Mouse (Mus musculus) G1E (cell line): ENCODE data around the gene Fam196a. TPM values are rescaled to one million over a fixed set of nuclear protein-coding genes. Genes with fewer than 3 reads are reported as not detected.

Experiments used
- ATAC-seq: 2 replicates; pipeline ENCODE4 v1.8.0; 2016; ENCODE audit warnings: mild to moderate bottlenecking; ENCODE audit not compliant: insufficient number of reproducible peaks, poor library complexity, low FRiP score, severe bottlenecking; ENCODE audit errors: extremely low read depth
- DNase-seq: peaks from one replicate; pipeline ENCODE4 v3.0.0; 2012; ENCODE audit warnings: low spot score
- H3K27me3 ChIP-seq: 2 replicates; pipeline ENCODE4 v1.6.1; 2012; ENCODE audit warnings: mild to moderate bottlenecking, low read length, inconsistent platforms; ENCODE audit not compliant: insufficient read depth
- H3K36me3 ChIP-seq: replicated peaks from 2 replicates; pipeline ENCODE3; 2012; ENCODE audit warnings: mild to moderate bottlenecking, inconsistent platforms
- H3K4me1 ChIP-seq: 2 replicates; pipeline ENCODE4 v1.6.1; 2012; ENCODE audit warnings: low read depth, low read length, inconsistent platforms, mixed read lengths; ENCODE audit not compliant: insufficient read depth
- H3K4me3 ChIP-seq: 2 replicates; pipeline ENCODE4 v1.5.1; 2012; ENCODE audit warnings: low read depth, mild to moderate bottlenecking, inconsistent platforms, low read length, moderate library complexity, mixed read lengths
- H3K9me3 ChIP-seq: replicated peaks from 2 replicates; pipeline ENCODE4 v1.6.1; 2012; ENCODE audit warnings: inconsistent platforms
- CTCF ChIP-seq: IDR thresholded peaks from 2 replicates; pipeline ENCODE4 v1.5.1; 2012; ENCODE audit warnings: low read depth, low read length, inconsistent platforms, mixed read lengths
- GATA1 ChIP-seq: IDR thresholded peaks from 2 replicates; pipeline ENCODE4 v1.6.1; 2012; ENCODE audit warnings: borderline replicate concordance, low read length, inconsistent platforms, mixed read lengths
- GATA2 ChIP-seq: IDR thresholded peaks from 2 replicates; pipeline ENCODE4 v1.6.1; 2012; ENCODE audit warnings: low read depth, low read length, inconsistent platforms, borderline replicate concordance
- POLR2AphosphoS5 ChIP-seq: IDR thresholded peaks from 2 replicates; pipeline ENCODE4 v1.6.1; 2012; ENCODE audit warnings: low read depth, low read length, inconsistent platforms; ENCODE audit not compliant: insufficient replicate concordance
- TAL1 ChIP-seq: conservative IDR thresholded peaks from 2 replicates; pipeline ENCODE4 v1.6.1; 2012; ENCODE audit warnings: low read depth, low read length, inconsistent platforms, mixed read lengths
- polyA plus RNA-seq: library from polyadenylated mRNA; stranded (reverse); fragments of >175 nt; gene quantifications from 2 replicates; pipeline ENCODE4 v1.2.3, GENCODE M21; 2012
- total RNA-seq, 2 experiments: library from RNA; stranded (forward) in 1 of 2; stranded (reverse) in 1 of 2; fragments of 200-1000 nt in 1 of 2; fragments of >200 nt in 1 of 2; fragmentation: Nextera tagmentation in 1 of 2; gene quantifications; 2 replicates each; pipeline ENCODE4 v1.2.3; 2014 to 2017

Fam196a gene
- total and polyA plus RNA-seq, 3 experiments: 0.22 TPM; not detected in 2

DNA sequence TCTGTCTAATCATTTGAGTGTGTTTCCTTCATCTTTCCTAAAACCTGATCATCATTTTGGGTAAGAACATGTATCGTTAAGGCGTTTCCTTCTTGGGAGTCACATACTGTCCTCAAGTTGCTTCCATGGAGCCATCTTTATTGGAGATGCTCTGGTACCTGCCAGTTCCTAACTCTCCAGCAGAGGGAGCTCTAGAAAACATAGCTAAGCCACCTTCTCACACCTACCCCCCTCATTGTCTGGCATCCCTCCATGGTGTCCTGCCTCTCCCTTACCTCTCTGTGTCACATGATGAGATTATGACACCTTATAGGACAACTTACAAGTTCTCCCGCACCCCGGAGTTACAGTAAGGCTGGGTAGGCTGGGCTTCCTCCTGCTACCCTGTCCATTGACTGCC lies 45.3 kb downstream of the Fam196a start:
- TF ChIP-seq TAL1: no peak
- no peak for TF ChIP-seq CTCF
- no peak for TF ChIP-seq GATA2
- ATAC-seq (no peak), DNase-seq (no peak)
- H3K4me3 ChIP-seq: no peak overlapping the region
- peaks cover 62% of the 10 kb centered on the region for H3K9me3 ChIP-seq
- no peaks in the 10 kb centered on the region for H3K36me3 ChIP-seq
- H3K4me1 ChIP-seq: no peaks in the 10 kb centered on the region
- H3K27me3 ChIP-seq: no peaks in the 10 kb centered on the region

DNA sequence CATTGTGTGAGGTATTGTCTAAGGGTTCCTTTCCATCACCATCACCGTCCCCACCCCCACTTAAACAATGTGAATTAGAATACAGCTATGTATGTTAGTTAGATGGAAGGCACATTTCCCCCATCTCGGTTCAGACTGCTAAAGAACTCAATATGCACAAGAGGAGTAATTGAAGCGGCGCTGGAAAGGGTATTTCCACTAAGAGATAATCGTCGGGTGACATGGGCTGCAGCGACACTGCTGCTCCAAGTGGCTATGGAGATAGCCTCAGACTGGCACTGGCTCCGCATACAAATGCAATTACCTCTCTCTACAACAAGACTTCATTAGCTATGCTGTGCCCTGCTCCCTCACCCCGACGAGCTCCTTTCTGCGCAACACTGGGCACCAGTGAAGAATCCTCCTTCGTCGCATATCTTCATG lies 45.8 kb downstream of the Fam196a start:
- peaks cover 64% of the 10 kb centered on the region for H3K9me3 ChIP-seq
- ATAC-seq (no peak), DNase-seq (no peak)
- no peaks in the 10 kb centered on the region for H3K36me3 ChIP-seq
- H3K4me1 ChIP-seq: no peaks in the 10 kb centered on the region
- no peaks in the 10 kb centered on the region for H3K27me3 ChIP-seq
- H3K4me3 ChIP-seq: no peak overlapping the region
- TF ChIP-seq POLR2AphosphoS5 (no peak), TAL1 (no peak), GATA2 (no peak), GATA1 (no peak), CTCF (no peak)

- no peak for DNase-seq
- H3K36me3 ChIP-seq: no peaks in the 10 kb centered on the region
- H3K4me1 ChIP-seq: no peaks in the 10 kb centered on the region
- TF ChIP-seq POLR2AphosphoS5 (no peak), CTCF (no peak), GATA1 (no peak), GATA2 (no peak), TAL1 (no peak)
- H3K4me3 ChIP-seq: no peak overlapping the region
- no peak for ATAC-seq
- no peaks in the 10 kb centered on the region for H3K27me3 ChIP-seq
- H3K9me3 ChIP-seq: peaks cover 68% of the 10 kb centered on the region
These were observed 54.7 kb downstream of the Fam196a start for GRCm38 (mm10) chr7:134883516-134883915.

GRCm38 (mm10) chr7:134880431-134880830 lies 57.8 kb downstream of the Fam196a start:
- Histone ChIP-seq H3K4me1 (no peaks in the 10 kb centered on the region), H3K9me3 (peaks cover 67% of the 10 kb centered on the region), H3K27me3 (no peaks in the 10 kb centered on the region), H3K36me3 (no peaks in the 10 kb centered on the region), H3K4me3 (no peak overlapping the region)
- DNase-seq (no peak), ATAC-seq (no peak)
- no peak for TF ChIP-seq POLR2AphosphoS5
- TF ChIP-seq CTCF: no peak
- TF ChIP-seq TAL1: no peak
- no peak for TF ChIP-seq GATA1
- TF ChIP-seq GATA2: no peak

- Histone ChIP-seq H3K9me3 (peaks cover 68% of the 10 kb centered on the region), H3K4me1 (no peaks in the 10 kb centered on the region), H3K27me3 (no peaks in the 10 kb centered on the region), H3K4me3 (no peak overlapping the region), H3K36me3 (no peaks in the 10 kb centered on the region)
- TF ChIP-seq GATA2 (no peak), CTCF (no peak), POLR2AphosphoS5 (no peak), GATA1 (no peak), TAL1 (no peak)
- no peak for ATAC-seq
- DNase-seq: no peak
These were observed 59.2 kb downstream of the Fam196a start for GRCm38 (mm10) chr7:134878985-134879384.

- ATAC-seq: no peak
- Histone ChIP-seq H3K9me3 (peaks cover 62% of the 10 kb centered on the region), H3K27me3 (no peaks in the 10 kb centered on the region), H3K4me3 (no peak overlapping the region), H3K36me3 (no peaks in the 10 kb centered on the region), H3K4me1 (no peaks in the 10 kb centered on the region)
- no peak for DNase-seq
- TF ChIP-seq CTCF (no peak), TAL1 (no peak), GATA1 (no peak), POLR2AphosphoS5 (no peak), GATA2 (no peak)
These were observed 65.2 kb downstream of the Fam196a start for GRCm38 (mm10) chr7:134872981-134873380.

- H3K9me3 ChIP-seq: peaks cover 58% of the 10 kb centered on the region
These were observed 65.7 kb downstream of the Fam196a start for GRCm38 (mm10) chr7:134872511-134872910.

More at GRCm38 (mm10) chr7:134872511-134872910, 65.7 kb downstream of the Fam196a start:
- ATAC-seq (no peak), DNase-seq (no peak)
- no peaks in the 10 kb centered on the region for H3K36me3 ChIP-seq
- no peaks in the 10 kb centered on the region for H3K4me1 ChIP-seq
- no peak overlapping the region for H3K4me3 ChIP-seq
- H3K27me3 ChIP-seq: no peaks in the 10 kb centered on the region
- TF ChIP-seq TAL1: no peak
- TF ChIP-seq CTCF: no peak
- TF ChIP-seq POLR2AphosphoS5: no peak
- no peak for TF ChIP-seq GATA2
